Mouse (Mus musculus): Measurements from ENCODE around the gene Pdpk1. TPM values are rescaled to one million over a fixed set of nuclear protein-coding genes. Genes with fewer than 3 reads are reported as not detected.

Pdpk1 gene
- polyA plus RNA-seq, 1 experiment from 2014 or later: 45.6 TPM

DNA sequence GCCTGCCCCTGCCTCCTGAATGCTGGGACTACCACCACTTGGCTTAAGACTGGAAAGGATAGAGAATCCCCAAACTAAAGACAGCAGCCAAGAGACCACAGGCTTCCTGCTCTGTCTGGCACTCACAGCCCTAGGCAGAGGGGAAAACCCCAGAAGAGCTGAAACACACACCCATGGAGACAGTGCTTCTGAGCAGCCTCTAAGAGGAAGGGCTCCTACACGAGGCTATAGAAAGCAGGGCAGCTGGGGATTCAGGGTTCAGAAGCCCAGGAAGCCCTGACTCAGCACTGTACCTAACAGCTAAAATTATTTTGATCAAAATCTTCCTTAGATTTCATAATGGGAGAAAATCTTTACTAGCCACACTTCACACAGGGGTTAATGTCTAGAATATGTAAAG lies 66.1 kb downstream of the Pdpk1 start:
- 61% methylated on average over 1 of the region's 1 CpGs for WGBS
- Histone ChIP-seq H3K4me3 (ENCODE audit: control insufficient read depth in 1 of 2, insufficient read depth in 1 of 2, low read depth in 1 of 2, low read length in 2 of 2) (no peak overlapping the region), H3K36me3 (ENCODE audit: control insufficient read depth, insufficient read depth, low read length) (peaks cover 82% of the 10 kb centered on the region), H3K27ac (replicated peaks in 1 of 2; ENCODE audit: control insufficient read depth in 1 of 2, insufficient read depth in 1 of 2, low read depth in 2 of 2, low read length in 2 of 2) (no peak overlapping the region), H3K9ac (ENCODE audit: low read length) (no peak overlapping the region), H3K27me3 (ENCODE audit: control insufficient read depth, insufficient read depth, low read length) (no peaks in the 10 kb centered on the region), H3K4me1 (ENCODE audit: control insufficient read depth in 2 of 2, insufficient read depth in 2 of 2, low read length in 2 of 2) (no peaks in the 10 kb centered on the region; a peak in 1 of 4 replicates), H3K4me2 (ENCODE audit: low read length) (no peak overlapping the region), H3K9me3 (ENCODE audit: control insufficient read depth, low read length) (no peaks in the 10 kb centered on the region)
- no peak for ATAC-seq (ENCODE audit: insufficient number of reproducible peaks, insufficient read depth, low FRiP score, low read depth)

DNA sequence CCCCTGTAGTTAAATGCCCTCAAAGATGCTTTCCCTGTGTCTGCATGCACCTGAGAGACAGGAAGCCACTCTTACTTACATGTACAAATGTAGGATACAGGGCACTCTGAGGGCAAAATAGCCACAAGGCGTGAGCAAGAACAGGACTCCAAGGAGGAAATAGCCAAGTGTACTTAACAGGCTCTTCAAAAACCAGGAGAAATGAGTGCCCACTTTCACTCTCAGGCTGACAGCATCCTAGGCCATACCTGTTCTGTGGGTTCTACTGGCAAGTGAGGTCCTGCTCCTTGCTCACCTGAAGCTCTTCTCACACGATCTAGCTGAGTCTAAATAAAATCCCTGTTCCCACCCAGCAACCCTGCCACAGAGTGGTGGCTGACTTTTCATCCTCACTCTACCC lies 73.6 kb downstream of the Pdpk1 start:
- H3K4me3 ChIP-seq (ENCODE audit: control insufficient read depth in 1 of 2, insufficient read depth in 1 of 2, low read depth in 1 of 2, low read length in 2 of 2): no peak overlapping the region
- no peak for ATAC-seq (ENCODE audit: insufficient number of reproducible peaks, insufficient read depth, low FRiP score, low read depth)
- H3K27me3 ChIP-seq (ENCODE audit: control insufficient read depth, insufficient read depth, low read length): no peaks in the 10 kb centered on the region
- no peak overlapping the region for H3K27ac ChIP-seq (replicated peaks in 1 of 2; ENCODE audit: control insufficient read depth in 1 of 2, insufficient read depth in 1 of 2, low read depth in 2 of 2, low read length in 2 of 2)
- no peaks in the 10 kb centered on the region for H3K9me3 ChIP-seq (ENCODE audit: control insufficient read depth, low read length)
- 84% methylated on average over 2 of the region's 2 CpGs for WGBS
- H3K4me1 ChIP-seq (ENCODE audit: control insufficient read depth in 2 of 2, insufficient read depth in 2 of 2, low read length in 2 of 2): peaks cover under 1 to 5% of the 10 kb centered on the region in 2 experiments; a peak in 2 of 4 replicates
- H3K4me2 ChIP-seq (ENCODE audit: low read length): no peak overlapping the region
- peaks cover 62% of the 10 kb centered on the region for H3K36me3 ChIP-seq (ENCODE audit: control insufficient read depth, insufficient read depth, low read length)
- H3K9ac ChIP-seq (ENCODE audit: low read length): no peak overlapping the region

DNA sequence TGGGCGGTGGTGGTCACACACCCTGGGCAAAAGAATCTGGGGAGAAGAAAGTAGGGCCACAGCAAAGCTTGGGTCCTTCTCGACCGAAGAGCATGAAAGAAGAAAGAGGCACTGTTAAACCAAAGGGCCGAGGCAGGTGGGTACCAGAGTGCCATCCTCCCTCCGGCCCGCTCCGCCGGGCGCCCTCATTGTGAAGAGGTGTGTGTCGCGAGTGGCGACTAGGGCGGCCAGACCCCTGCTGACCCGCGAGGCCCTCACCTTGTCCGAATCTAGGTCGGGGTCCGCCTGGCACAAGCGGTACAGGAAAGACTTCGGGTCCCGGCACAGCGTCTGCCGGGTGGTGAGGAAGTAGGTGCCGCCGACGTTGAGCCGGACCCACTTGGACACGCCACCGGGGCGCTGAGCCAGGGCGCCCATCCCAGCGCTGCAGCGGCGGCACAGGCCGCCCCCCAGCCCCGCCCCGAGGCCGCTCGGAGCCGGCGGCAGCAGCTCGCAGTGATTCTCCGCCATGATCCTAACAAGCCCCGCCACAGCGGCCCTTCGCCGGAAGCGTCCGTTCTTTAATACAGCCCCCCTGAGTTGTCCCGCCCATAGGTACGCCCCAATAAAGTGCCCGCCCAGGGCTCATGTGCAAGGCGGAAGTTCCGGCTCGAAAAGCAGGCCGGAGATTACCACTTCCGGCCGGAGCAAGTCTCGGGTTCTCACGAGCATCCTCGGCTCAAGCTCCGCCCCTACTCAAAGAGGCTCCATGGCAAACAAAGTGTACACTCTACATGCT lies 77.6 kb downstream of the Pdpk1 start, which contains the start of gene Kctd5:
Gene Kctd5, minus strand, starts transcription at position 567 of the 778 bp plus-strand sequence.
- H3K4me3 ChIP-seq (ENCODE audit: control insufficient read depth in 1 of 2, insufficient read depth in 1 of 2, low read depth in 1 of 2, low read length in 2 of 2): peak within 1 kb of the TSS; percentile 90 to 99
- peak; percentile 93 for ATAC-seq (ENCODE audit: insufficient number of reproducible peaks, insufficient read depth, low FRiP score, low read depth)
- H3K4me2 ChIP-seq (ENCODE audit: low read length): peak within 1 kb of the TSS; percentile 87
- H3K9ac ChIP-seq (ENCODE audit: low read length): peak within 1 kb of the TSS; percentile 97
- peaks cover 25% of the 10 kb centered on the region for H3K36me3 ChIP-seq (ENCODE audit: control insufficient read depth, insufficient read depth, low read length)
- no peaks in the 10 kb centered on the region for H3K9me3 ChIP-seq (ENCODE audit: control insufficient read depth, low read length)
- peak within 1 kb of the TSS; percentile 75 to 83 for H3K27ac ChIP-seq (replicated peaks in 1 of 2; ENCODE audit: control insufficient read depth in 1 of 2, insufficient read depth in 1 of 2, low read depth in 2 of 2, low read length in 2 of 2)
- H3K27me3 ChIP-seq (ENCODE audit: control insufficient read depth, insufficient read depth, low read length): no peaks in the 10 kb centered on the region
- WGBS: under 1% methylated on average over 61 of the region's 62 CpGs
- peaks cover 2 to 16% of the 10 kb centered on the region in 2 experiments; a peak in 2 of 4 replicates for H3K4me1 ChIP-seq (ENCODE audit: control insufficient read depth in 2 of 2, insufficient read depth in 2 of 2, low read length in 2 of 2)

- Histone ChIP-seq H3K9me3 (ENCODE audit: control insufficient read depth, low read length) (no peaks in the 10 kb centered on the region), H3K27me3 (ENCODE audit: control insufficient read depth, insufficient read depth, low read length) (no peaks in the 10 kb centered on the region), H3K4me3 (ENCODE audit: control insufficient read depth in 1 of 2, insufficient read depth in 1 of 2, low read depth in 1 of 2, low read length in 2 of 2) (no peak overlapping the region), H3K9ac (ENCODE audit: low read length) (no peak overlapping the region), H3K4me2 (ENCODE audit: low read length) (no peak overlapping the region), H3K4me1 (ENCODE audit: control insufficient read depth in 2 of 2, insufficient read depth in 2 of 2, low read length in 2 of 2) (peaks cover 2 to 16% of the 10 kb centered on the region in 2 experiments; a peak in 2 of 4 replicates), H3K36me3 (ENCODE audit: control insufficient read depth, insufficient read depth, low read length) (no peaks in the 10 kb centered on the region; the same call in 1 of the 2 replicates), H3K27ac (replicated peaks in 1 of 2; ENCODE audit: control insufficient read depth in 1 of 2, insufficient read depth in 1 of 2, low read depth in 2 of 2, low read length in 2 of 2) (no peak overlapping the region)
- ATAC-seq (ENCODE audit: insufficient number of reproducible peaks, insufficient read depth, low FRiP score, low read depth): no peak
- WGBS: 85% methylated on average over 3 of the region's 3 CpGs
These were observed 81.2 kb downstream of the Pdpk1 start for GRCm38 (mm10) chr17:24069531-24069930.

- H3K27me3 ChIP-seq (ENCODE audit: control insufficient read depth, insufficient read depth, low read length): no peaks in the 10 kb centered on the region
- H3K9ac ChIP-seq (ENCODE audit: low read length): no peak overlapping the region
- WGBS: 74% methylated on average over 5 of the region's 5 CpGs
- no peaks in the 10 kb centered on the region; the same call in 1 of the 2 replicates for H3K36me3 ChIP-seq (ENCODE audit: control insufficient read depth, insufficient read depth, low read length)
- H3K27ac ChIP-seq (replicated peaks in 1 of 2; ENCODE audit: control insufficient read depth in 1 of 2, insufficient read depth in 1 of 2, low read depth in 2 of 2, low read length in 2 of 2): no peak overlapping the region
- no peaks in the 10 kb centered on the region for H3K9me3 ChIP-seq (ENCODE audit: control insufficient read depth, low read length)
- H3K4me1 ChIP-seq (ENCODE audit: control insufficient read depth in 2 of 2, insufficient read depth in 2 of 2, low read length in 2 of 2): peaks cover 2 to 16% of the 10 kb centered on the region in 2 experiments; a peak in 2 of 4 replicates
- ATAC-seq (ENCODE audit: insufficient number of reproducible peaks, insufficient read depth, low FRiP score, low read depth): no peak
- H3K4me2 ChIP-seq (ENCODE audit: low read length): no peak overlapping the region
- no peak overlapping the region for H3K4me3 ChIP-seq (ENCODE audit: control insufficient read depth in 1 of 2, insufficient read depth in 1 of 2, low read depth in 1 of 2, low read length in 2 of 2)
These were observed 82.5 kb downstream of the Pdpk1 start for GRCm38 (mm10) chr17:24068271-24068670.

DNA sequence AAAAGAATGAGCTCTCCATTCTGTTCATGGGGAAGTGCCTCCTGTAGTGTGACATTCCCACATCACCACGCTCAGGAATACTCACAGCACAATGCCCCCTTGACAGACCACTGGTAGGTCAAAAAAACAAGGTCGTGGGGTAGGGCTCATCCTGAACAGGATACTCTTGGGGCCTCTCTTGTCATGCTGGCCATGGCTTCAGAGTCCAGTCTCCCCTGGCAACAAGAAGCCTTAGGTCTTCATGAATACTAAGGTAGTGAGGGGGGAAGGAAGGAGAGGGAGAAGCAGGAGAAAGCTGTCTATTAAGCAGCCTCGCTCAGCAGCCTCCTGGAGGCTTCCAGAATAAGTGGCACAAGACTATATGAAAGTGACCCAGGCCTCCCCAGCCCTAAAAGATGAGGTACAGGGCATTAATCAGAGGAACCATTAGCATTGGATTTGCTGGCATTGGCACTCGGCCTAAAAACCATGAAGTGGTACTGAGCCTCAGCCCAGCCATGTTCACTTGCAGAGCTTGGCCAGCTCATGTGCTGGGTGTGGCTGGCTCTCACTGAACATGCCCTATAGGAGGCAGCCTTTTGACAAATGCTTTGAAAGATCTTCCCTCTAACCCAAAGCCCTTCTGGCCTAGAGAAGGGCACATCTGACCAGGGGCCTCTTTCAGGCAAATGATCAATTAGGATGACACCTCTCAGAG lies 88.1 kb downstream of the Pdpk1 start:
- no peak overlapping the region for H3K9ac ChIP-seq (ENCODE audit: low read length)
- no peak overlapping the region for H3K4me2 ChIP-seq (ENCODE audit: low read length)
- peaks cover 40% of the 10 kb centered on the region for H3K36me3 ChIP-seq (ENCODE audit: control insufficient read depth, insufficient read depth, low read length)
- ATAC-seq (ENCODE audit: insufficient number of reproducible peaks, insufficient read depth, low FRiP score, low read depth): no peak
- no peaks in the 10 kb centered on the region for H3K4me1 ChIP-seq (ENCODE audit: control insufficient read depth in 2 of 2, insufficient read depth in 2 of 2, low read length in 2 of 2)
- H3K9me3 ChIP-seq (ENCODE audit: control insufficient read depth, low read length): no peaks in the 10 kb centered on the region
- WGBS: 63% methylated on average over 4 of the region's 4 CpGs
- H3K27me3 ChIP-seq (ENCODE audit: control insufficient read depth, insufficient read depth, low read length): no peaks in the 10 kb centered on the region
- H3K27ac ChIP-seq (replicated peaks in 1 of 2; ENCODE audit: control insufficient read depth in 1 of 2, insufficient read depth in 1 of 2, low read depth in 2 of 2, low read length in 2 of 2): no peak overlapping the region
- H3K4me3 ChIP-seq (ENCODE audit: control insufficient read depth in 1 of 2, insufficient read depth in 1 of 2, low read depth in 1 of 2, low read length in 2 of 2): no peak overlapping the region

- H3K9ac ChIP-seq (ENCODE audit: low read length): no peak overlapping the region
- no peak overlapping the region for H3K27ac ChIP-seq (replicated peaks in 1 of 2; ENCODE audit: control insufficient read depth in 1 of 2, insufficient read depth in 1 of 2, low read depth in 2 of 2, low read length in 2 of 2)
- H3K27me3 ChIP-seq (ENCODE audit: control insufficient read depth, insufficient read depth, low read length): no peaks in the 10 kb centered on the region
- no peaks in the 10 kb centered on the region for H3K9me3 ChIP-seq (ENCODE audit: control insufficient read depth, low read length)
- H3K4me3 ChIP-seq (ENCODE audit: control insufficient read depth in 1 of 2, insufficient read depth in 1 of 2, low read depth in 1 of 2, low read length in 2 of 2): no peak overlapping the region
- H3K4me2 ChIP-seq (ENCODE audit: low read length): no peak overlapping the region
- 86% methylated on average over 5 of the region's 5 CpGs for WGBS
- no peak for ATAC-seq (ENCODE audit: insufficient number of reproducible peaks, insufficient read depth, low FRiP score, low read depth)
- H3K36me3 ChIP-seq (ENCODE audit: control insufficient read depth, insufficient read depth, low read length): peaks cover 86% of the 10 kb centered on the region
- no peaks in the 10 kb centered on the region for H3K4me1 ChIP-seq (ENCODE audit: control insufficient read depth in 2 of 2, insufficient read depth in 2 of 2, low read length in 2 of 2)
These were observed 92.9 kb downstream of the Pdpk1 start for GRCm38 (mm10) chr17:24057730-24058245.
